Mouse (Mus musculus): ENCODE results near the gene C530008M17Rik. TPM values are rescaled to one million over a fixed set of nuclear protein-coding genes. Genes with fewer than 3 reads are reported as not detected.

C530008M17Rik gene
- total RNA-seq (2021) = 10 to 100 TPM in 1 of 2 experiments, 1 to 10 TPM in 1; 9.1 to 10.7 TPM
- long read RNA-seq, experiment 1, partial matches to known transcripts = 2 of 8 reads
- long read RNA-seq, experiment 1, other reads (novel, unspliced or antisense) = 6 of 8 reads
- long read RNA-seq, experiment 2, partial matches to known transcripts = 1 of 5 reads
- long read RNA-seq, experiment 2, other reads (novel, unspliced or antisense) = 4 of 5 reads

- DNase-seq = no peak
Measured at GRCm38 (mm10) chr5:76656212-76656611, at the start of gene C530008M17Rik. TSS of gene C530008M17Rik (plus strand) at chr5:76656512.

- no peak for DNase-seq
Measured at GRCm38 (mm10) chr5:76609702-76610370, 46.5 kb upstream of the C530008M17Rik start.

GRCm38 (mm10) chr5:76612867-76613499 is 43.3 kb upstream of the C530008M17Rik start:
- no peak for DNase-seq

GRCm38 (mm10) chr5:76615276-76615675 is 41.0 kb upstream of the C530008M17Rik start:
- no peak for DNase-seq

- no peak for DNase-seq
Measured at GRCm38 (mm10) chr5:76616196-76616747, 40.0 kb upstream of the C530008M17Rik start.

GRCm38 (mm10) chr5:76618750-76619149 is 37.6 kb upstream of the C530008M17Rik start:
- no peak for DNase-seq

GRCm38 (mm10) chr5:76623759-76624158 is 32.6 kb upstream of the C530008M17Rik start:
- no peak for DNase-seq

GRCm38 (mm10) chr5:76627770-76628169 is 28.5 kb upstream of the C530008M17Rik start:
- DNase-seq = no peak

GRCm38 (mm10) chr5:76634012-76634411 is 22.3 kb upstream of the C530008M17Rik start:
- DNase-seq = no peak

GRCm38 (mm10) chr5:76635592-76635991 is 20.7 kb upstream of the C530008M17Rik start:
- DNase-seq = no peak

- DNase-seq = no peak
Measured at GRCm38 (mm10) chr5:76642076-76642475, 14.2 kb upstream of the C530008M17Rik start.

- DNase-seq = no peak
Measured at GRCm38 (mm10) chr5:76644234-76644633, 12.1 kb upstream of the C530008M17Rik start.

- DNase-seq = no peak
Measured at GRCm38 (mm10) chr5:76645091-76645868, 11.0 kb upstream of the C530008M17Rik start.

GRCm38 (mm10) chr5:76649897-76650296 is 6.4 kb upstream of the C530008M17Rik start:
- DNase-seq = no peak

GRCm38 (mm10) chr5:76651151-76651725 is 5.1 kb upstream of the C530008M17Rik start:
- DNase-seq = no peak

GRCm38 (mm10) chr5:76657245-76658083 is 1.2 kb downstream of the C530008M17Rik start:
- peak; percentile 67 for DNase-seq

GRCm38 (mm10) chr5:76658084-76658934 is 2.0 kb downstream of the C530008M17Rik start:
- peak; percentile 43 for DNase-seq

- DNase-seq = no peak
Measured at GRCm38 (mm10) chr5:76659958-76660635, 3.8 kb downstream of the C530008M17Rik start.

- DNase-seq = no peak
Measured at GRCm38 (mm10) chr5:76661310-76661709, 5.0 kb downstream of the C530008M17Rik start.
